20 mouse cellular contexts compared by ENCODE assay signal in genomic region chr16:34376166-34376857, GRCm38 (mm10).
DNase-seq lines count a peak whose midpoint lies in the region; ATAC-seq and TF ChIP-seq lines count a peak whose summit lies in the region.
"Had no signal": no experiment of that assay in that cellular context is flagged by ENCODE, and none has a peak within 500 bp of the region (broad histone marks: within the 10 kb centered on the region; RNA-seq: fewer than 3 reads in every experiment).

No protein-coding gene starts in this region.

- H3K27me3 ChIP-seq in heart, adult 2 months (ENCODE audit: control insufficient read depth, insufficient read depth, low read length) = no peaks in the 10 kb centered on the region
- no peaks in the 10 kb centered on the region for H3K27me3 ChIP-seq in heart, embryonic 11.5 days (ENCODE audit: control insufficient read depth, insufficient read depth, low read length)
- H3K27me3 ChIP-seq in kidney, adult 2 months (replicated peaks; ENCODE audit: control insufficient read depth, insufficient read depth, low read length) = no peaks in the 10 kb centered on the region
- H3K27me3 ChIP-seq in kidney, embryonic 15.5 days = no peaks in the 10 kb centered on the region
- H3K27me3 ChIP-seq: embryonic facial prominence, embryonic 13.5 days; limb, embryonic 15.5 days; liver, embryonic 15.5 days; midbrain, embryonic 15.5 days; Patski had no signal

- DNase-seq in adrenal gland, adult (ENCODE audit: inconsistent age in 2 of 2, low spot score in 1 of 2) = peak; percentile 16 to 42
- no peak for DNase-seq in adrenal gland, adult 18-20 months (ENCODE audit: low spot score in 2 of 2)
- no peak for DNase-seq in heart, adult 2 months
- peak; percentile 56 for DNase-seq in kidney, adult 2 months
- DNase-seq: cerebellum, adult 18-20 months; layer of hippocampus, postnatal 36 days; right cerebral cortex, postnatal 25 days; thymus, postnatal 36 days had no signal

- peaks cover 13% of the 10 kb centered on the region for H3K4me1 ChIP-seq in heart, adult 2 months (ENCODE audit: control insufficient read depth, insufficient read depth, low read length)
- H3K4me1 ChIP-seq in heart, embryonic 11.5 days (ENCODE audit: control insufficient read depth, insufficient read depth, low read length) = peaks cover 17% of the 10 kb centered on the region
- H3K4me1 ChIP-seq in kidney, adult 2 months (ENCODE audit: control insufficient read depth, insufficient read depth, low read length) = no peaks in the 10 kb centered on the region
- H3K4me1 ChIP-seq in kidney, embryonic 15.5 days = peaks cover 21% of the 10 kb centered on the region
- H3K4me1 ChIP-seq: embryonic facial prominence, embryonic 13.5 days; liver, embryonic 15.5 days had no signal

- H3K36me3 ChIP-seq in heart, adult 2 months (ENCODE audit: control insufficient read depth, insufficient read depth, low read length) = peaks cover 3% of the 10 kb centered on the region
- no peaks in the 10 kb centered on the region for H3K36me3 ChIP-seq in heart, embryonic 11.5 days (ENCODE audit: control insufficient read depth, insufficient read depth, low read length)
- no peaks in the 10 kb centered on the region for H3K36me3 ChIP-seq in kidney, adult 2 months (ENCODE audit: control insufficient read depth, insufficient read depth, low read length)
- no peaks in the 10 kb centered on the region for H3K36me3 ChIP-seq in kidney, embryonic 15.5 days
- H3K36me3 ChIP-seq: embryonic facial prominence, embryonic 13.5 days; hindbrain, embryonic 10.5 days; limb, embryonic 15.5 days; liver, embryonic 15.5 days; midbrain, embryonic 15.5 days had no signal

- ATAC-seq in heart, embryonic 11.5 days (replicated peaks; ENCODE audit: insufficient number of reproducible peaks, low FRiP score, low TSS enrichment) = no peak
- ATAC-seq in kidney, embryonic 15.5 days (replicated peaks; ENCODE audit: low FRiP score) = no peak
- ATAC-seq in monocyte, adult 5-6 weeks (replicated peaks; ENCODE audit: insufficient number of reproducible peaks, low FRiP score, low TSS enrichment, poor library complexity, severe bottlenecking) = no peak
- ATAC-seq in megakaryocyte progenitor cell, adult 5-6 weeks (replicated peaks; ENCODE audit: poor library complexity) = no peak
- ATAC-seq: forebrain, embryonic 16.5 days; midbrain, embryonic 15.5 days; Patski had no signal

- 47% methylated on average over 12 of the region's 12 CpGs for WGBS in heart, adult 2 months
- WGBS in heart, embryonic 11.5 days (ENCODE audit: insufficient replicate concordance) = 66% methylated on average over 12 of the region's 12 CpGs
- 48% methylated on average over 12 of the region's 12 CpGs for WGBS in kidney, adult 2 months
- WGBS in kidney, embryonic 15.5 days = 50% methylated on average over 12 of the region's 12 CpGs

- no peak overlapping the region for H3K4me2 ChIP-seq in heart, embryonic 11.5 days
- no peak overlapping the region for H3K4me2 ChIP-seq in kidney, embryonic 15.5 days
- H3K4me2 ChIP-seq: embryonic facial prominence, embryonic 13.5 days; limb, embryonic 15.5 days; liver, embryonic 15.5 days; midbrain, embryonic 15.5 days had no signal

- no peak for TF ChIP-seq CTCF in heart, adult 2 months (IDR thresholded peaks at IDR 0.05)
- TF ChIP-seq CTCF in kidney, adult 2 months (conservative IDR thresholded peaks at IDR 0.05; ENCODE audit: insufficient read depth, insufficient read length, low read depth, low read length) = no peak

- no peak overlapping the region for H3K9ac ChIP-seq in heart, adult 2 months (ENCODE audit: low read depth, low read length)
- no peak overlapping the region for H3K9ac ChIP-seq in heart, embryonic 11.5 days (ENCODE audit: low read depth, low read length)
- H3K9ac ChIP-seq in kidney, embryonic 15.5 days = no peak overlapping the region
- H3K9ac ChIP-seq: embryonic facial prominence, embryonic 13.5 days; limb, embryonic 15.5 days; liver, embryonic 15.5 days; midbrain, embryonic 15.5 days had no signal

- no peaks in the 10 kb centered on the region for H3K79me2 ChIP-seq in heart, adult 2 months (replicated peaks; ENCODE audit: control insufficient read depth, insufficient read depth, low read length)

- no peak for TF ChIP-seq POLR2A in heart, adult 2 months (IDR thresholded peaks at IDR 0.05; ENCODE audit: insufficient read depth, low read depth, low read length)
- no peak for TF ChIP-seq POLR2A in kidney, adult 2 months (IDR thresholded peaks at IDR 0.05; ENCODE audit: low read depth, low read length)

- TF ChIP-seq EP300 in heart, adult 2 months (IDR thresholded peaks at IDR 0.05; ENCODE audit: insufficient read depth, low read depth, low read length) = no peak

- H3K27ac ChIP-seq in heart, adult 2 months = peak overlapping the region; percentile 33
- H3K27ac ChIP-seq in heart, embryonic 11.5 days (ENCODE audit: low read depth, low read length) = no peak overlapping the region
- H3K27ac ChIP-seq in kidney, adult 2 months (ENCODE audit: insufficient read depth, low read depth, low read length) = no peak overlapping the region
- no peak overlapping the region for H3K27ac ChIP-seq in kidney, embryonic 15.5 days
- H3K27ac ChIP-seq: embryonic facial prominence, embryonic 13.5 days; hindbrain, embryonic 10.5 days; layer of hippocampus, adult 2 months; limb, embryonic 15.5 days; liver, embryonic 15.5 days; midbrain, embryonic 15.5 days had no signal

- no peaks in the 10 kb centered on the region for H3K9me3 ChIP-seq in heart, embryonic 11.5 days (replicated peaks; ENCODE audit: control insufficient read depth, low read length)
- H3K9me3 ChIP-seq in kidney, embryonic 15.5 days (replicated peaks) = no peaks in the 10 kb centered on the region
- H3K9me3 ChIP-seq: embryonic facial prominence, embryonic 13.5 days; hindbrain, embryonic 10.5 days; limb, embryonic 15.5 days; liver, embryonic 15.5 days; midbrain, embryonic 15.5 days had no signal

- no peak overlapping the region for H3K4me3 ChIP-seq in heart, adult 2 months
- H3K4me3 ChIP-seq in heart, embryonic 11.5 days (ENCODE audit: low read depth, low read length) = no peak overlapping the region
- no peak overlapping the region for H3K4me3 ChIP-seq in kidney, adult 2 months (ENCODE audit: insufficient read depth, low read depth, low read length)
- H3K4me3 ChIP-seq in kidney, embryonic 15.5 days (replicated peaks) = no peak overlapping the region
- H3K4me3 ChIP-seq: embryonic facial prominence, embryonic 13.5 days; hindbrain, embryonic 10.5 days; layer of hippocampus, adult 2 months; limb, embryonic 15.5 days; liver, embryonic 15.5 days; midbrain, embryonic 15.5 days had no signal

- intact Hi-C loops in heart, adult 2 months (cut with DNase I) = loop anchor here (5.0 kb wide), 1 partner anchor 36 kb away; no protein-coding TSS in a partner anchor

Comparison
In these comparisons a context has a peak if more than half of its experiments do, and no peak if none do; other contexts are left out.
1. DNase-seq: peak in adrenal gland, adult (2 of 2) and kidney, adult 2 months (single experiment); none in adrenal gland, adult 18-20 months (0 of 2) and heart, adult 2 months (0 of 2).